Mouse (Mus musculus): ENCODE data around the gene Sgms1. TPM values are rescaled to one million over a fixed set of nuclear protein-coding genes. Genes with fewer than 3 reads are reported as not detected.

The Sgms1 gene
- polyA plus RNA-seq, 1 experiment, result 18.2 TPM

GRCm38 (mm10) chr19:32242153-32242552, 147.4 kb downstream of the Sgms1 start:
- TF ChIP-seq GATA1 (IDR thresholded peaks at IDR 0.05; ENCODE audit: low read length), result no peak

- TF ChIP-seq GATA1 (IDR thresholded peaks at IDR 0.05; ENCODE audit: low read length), result no peak
These were observed 149.0 kb downstream of the Sgms1 start for GRCm38 (mm10) chr19:32240417-32240990.

- peak; percentile 43 for TF ChIP-seq GATA1 (IDR thresholded peaks at IDR 0.05; ENCODE audit: low read length)
These were observed 149.6 kb downstream of the Sgms1 start for GRCm38 (mm10) chr19:32239925-32240324.

GRCm38 (mm10) chr19:32239459-32239792, 150.1 kb downstream of the Sgms1 start:
- no peak for TF ChIP-seq GATA1 (IDR thresholded peaks at IDR 0.05; ENCODE audit: low read length)

GRCm38 (mm10) chr19:32238722-32239458, 150.6 kb downstream of the Sgms1 start:
- TF ChIP-seq GATA1 (IDR thresholded peaks at IDR 0.05; ENCODE audit: low read length), result peak; percentile 47

GRCm38 (mm10) chr19:32237685-32238084, 151.8 kb downstream of the Sgms1 start:
- TF ChIP-seq GATA1 (IDR thresholded peaks at IDR 0.05; ENCODE audit: low read length), result no peak

- TF ChIP-seq GATA1 (IDR thresholded peaks at IDR 0.05; ENCODE audit: low read length), result no peak
These were observed 152.3 kb downstream of the Sgms1 start for GRCm38 (mm10) chr19:32237173-32237583.

- TF ChIP-seq GATA1 (IDR thresholded peaks at IDR 0.05; ENCODE audit: low read length), result no peak
These were observed 154.6 kb downstream of the Sgms1 start for GRCm38 (mm10) chr19:32234717-32235434.

GRCm38 (mm10) chr19:32231292-32231691, 158.2 kb downstream of the Sgms1 start:
- TF ChIP-seq GATA1 (IDR thresholded peaks at IDR 0.05; ENCODE audit: low read length), result no peak

GRCm38 (mm10) chr19:32230798-32231197, 158.7 kb downstream of the Sgms1 start:
- TF ChIP-seq GATA1 (IDR thresholded peaks at IDR 0.05; ENCODE audit: low read length), result no peak

GRCm38 (mm10) chr19:32230301-32230700, 159.2 kb downstream of the Sgms1 start:
- TF ChIP-seq GATA1 (IDR thresholded peaks at IDR 0.05; ENCODE audit: low read length), result no peak

GRCm38 (mm10) chr19:32229776-32230175, 159.7 kb downstream of the Sgms1 start:
- TF ChIP-seq GATA1 (IDR thresholded peaks at IDR 0.05; ENCODE audit: low read length), result no peak

GRCm38 (mm10) chr19:32227175-32227574, 162.3 kb downstream of the Sgms1 start:
- TF ChIP-seq GATA1 (IDR thresholded peaks at IDR 0.05; ENCODE audit: low read length), result no peak

GRCm38 (mm10) chr19:32225097-32225490, 164.4 kb downstream of the Sgms1 start:
- TF ChIP-seq GATA1 (IDR thresholded peaks at IDR 0.05; ENCODE audit: low read length), result no peak

- no peak for TF ChIP-seq GATA1 (IDR thresholded peaks at IDR 0.05; ENCODE audit: low read length)
These were observed 165.0 kb downstream of the Sgms1 start for GRCm38 (mm10) chr19:32224318-32225096.

- TF ChIP-seq GATA1 (IDR thresholded peaks at IDR 0.05; ENCODE audit: low read length), result no peak
These were observed 165.8 kb downstream of the Sgms1 start for GRCm38 (mm10) chr19:32223751-32224174.

All from G1E-ER4 (cell line).